Mouse (Mus musculus) liver, adult 2 months (tissue): ENCODE results near the gene Ankub1.

Source experiments
- CTCF ChIP-seq: fragments of 200-500 bp; IDR thresholded peaks from 2 replicates; pipeline ENCODE4 v1.5.1; 2011; ENCODE audit warnings: low read depth, low read length, control low read depth
- POLR2A ChIP-seq: fragments of 200-500 bp; IDR thresholded peaks from 2 replicates; pipeline ENCODE4 v1.6.1; 2011; ENCODE audit warnings: low read length, control low read depth; ENCODE audit not compliant: insufficient read depth; ENCODE audit errors: extremely low read depth

DNA sequence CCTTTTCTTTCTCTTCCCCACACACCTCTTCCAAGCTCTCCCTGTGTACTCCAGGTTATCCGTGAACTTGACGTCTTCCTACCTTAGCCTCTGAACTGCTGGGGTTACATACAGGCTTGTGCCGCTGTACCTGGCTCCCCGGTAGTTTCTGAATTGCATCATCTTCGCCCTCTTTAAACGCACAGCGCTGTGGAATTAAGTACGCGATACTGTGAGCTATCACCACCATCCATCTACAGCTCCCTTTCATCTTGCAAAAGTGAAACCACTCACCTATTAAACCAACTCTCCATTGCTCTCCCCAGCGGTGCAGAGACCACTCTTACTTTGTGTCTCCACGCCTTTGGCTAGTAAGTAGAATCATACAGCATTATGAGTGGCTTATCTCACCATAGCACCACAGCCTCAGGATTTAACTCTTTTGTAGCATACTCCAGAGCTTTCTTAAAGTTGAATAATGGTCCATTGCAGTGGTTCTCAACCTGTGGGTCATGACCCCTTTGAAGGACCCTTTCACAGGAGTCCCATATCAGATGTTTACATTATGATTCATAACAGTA, 65.6 kb downstream of the Ankub1 start:
- no peak for TF ChIP-seq CTCF
- no peak for TF ChIP-seq POLR2A
